Mouse (Mus musculus) forebrain, embryonic 11.5 days (tissue): ENCODE measurements around the gene Dtx3l. TPM values are rescaled to one million over a fixed set of nuclear protein-coding genes. Genes with fewer than 3 reads are reported as not detected.

Experiments used
- ATAC-seq: fragments of 200-750 bp; cut with Nextera tagmentation; replicated peaks from 2 replicates; pipeline ENCODE4 v1.8.0; 2017; ENCODE audit warnings: moderate TSS enrichment; ENCODE audit not compliant: low FRiP score
- DNase-seq: peaks from one replicate; pipeline ENCODE4 v3.0.0-alpha.2; 2017; ENCODE audit warnings: low spot score
- H3K27ac ChIP-seq: fragments of 300-500 bp; sonication (generic); 2 replicates; pipeline ENCODE4 v1.5.1; 2014; ENCODE audit warnings: low read depth, low read length
- H3K27me3 ChIP-seq: fragments of 300-500 bp; sonication (generic); 2 replicates; pipeline ENCODE4 v1.6.1; 2014; ENCODE audit warnings: mild to moderate bottlenecking, low read length, mixed read lengths; ENCODE audit not compliant: control insufficient read depth, insufficient read depth
- H3K36me3 ChIP-seq: fragments of 300-500 bp; sonication (generic); 2 replicates; pipeline ENCODE4 v1.6.1; 2014; ENCODE audit warnings: mild to moderate bottlenecking, low read length, moderate library complexity, mixed read lengths; ENCODE audit not compliant: control insufficient read depth, insufficient read depth
- H3K4me1 ChIP-seq: fragments of 300-500 bp; sonication (generic); replicated peaks from 2 replicates; pipeline ENCODE4 v1.6.1; 2014; ENCODE audit warnings: low read length, mixed read lengths; ENCODE audit not compliant: control insufficient read depth, insufficient read depth
- H3K4me2 ChIP-seq: fragments of 300-500 bp; sonication (generic); 2 replicates; pipeline ENCODE4 v1.6.1; 2014; ENCODE audit warnings: low read depth, mild to moderate bottlenecking, low read length, moderate library complexity, mixed read lengths; ENCODE audit not compliant: severe bottlenecking
- H3K4me3 ChIP-seq: fragments of 300-500 bp; sonication (generic); 2 replicates; pipeline ENCODE4 v1.5.1; 2014; ENCODE audit warnings: low read depth, low read length
- H3K9ac ChIP-seq: fragments of 300-500 bp; sonication (generic); 2 replicates; pipeline ENCODE4 v1.6.1; 2014; ENCODE audit warnings: low read length
- H3K9me3 ChIP-seq: fragments of 300-500 bp; sonication (generic); 2 replicates; pipeline ENCODE4 v1.6.1; 2016; ENCODE audit warnings: low read length, mixed read lengths; ENCODE audit not compliant: control insufficient read depth
- WGBS: fragments of 180-500 bp; shearing (Covaris S2); extraction: QIAGEN DNeasy Blood & Tissue Kit; methylation state at CpG from one replicate; pipeline ENCODE4 v1.1.7; 2014; 5-methylcytosine and 5-hydroxymethylcytosine counted together
- polyA plus RNA-seq: library from polyadenylated mRNA; unstranded; fragments of >200 nt; fragmentation: Nextera tagmentation; extraction: Ambion mirVana; gene quantifications from 2 replicates; pipeline ENCODE4 v1.2.1, GENCODE M21; 2014

Dtx3l gene
- polyA plus RNA-seq, 1 experiment from 2014 or later, result 5.7 TPM

DNA sequence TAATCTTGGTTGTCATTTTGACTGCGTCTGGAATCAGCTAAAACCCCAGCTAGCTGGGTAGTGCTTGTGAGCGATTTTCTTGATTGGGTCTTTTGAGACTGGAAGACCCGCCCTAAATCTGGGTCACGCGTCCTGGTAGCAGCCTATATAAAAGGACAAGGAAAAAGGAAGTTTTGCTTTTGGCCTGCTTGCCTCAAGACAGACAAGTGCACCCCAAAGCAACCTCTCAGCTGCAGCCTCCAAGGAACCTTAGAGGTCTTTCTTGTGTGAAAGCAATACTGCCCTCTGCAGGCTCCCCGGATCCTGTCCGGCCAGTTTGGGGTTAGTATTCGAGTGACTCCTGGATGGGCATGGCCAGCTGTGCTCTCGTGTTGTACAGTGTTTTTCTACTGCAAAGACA, 739 bp upstream of the Dtx3l start:
- Histone ChIP-seq H3K4me2 (peak overlapping the region; percentile 86; the same call in 1 of the 2 replicates), H3K9me3 (no peaks in the 10 kb centered on the region), H3K4me3 (peak overlapping the region; percentile 56; the same call in 1 of the 2 replicates), H3K27me3 (no peaks in the 10 kb centered on the region; the same call in 1 of the 2 replicates), H3K4me1 (no peaks in the 10 kb centered on the region; the same call in 1 of the 2 replicates), H3K9ac (no peak overlapping the region; the same call in 1 of the 2 replicates), H3K36me3 (no peaks in the 10 kb centered on the region), H3K27ac (no peak overlapping the region)
- 12% methylated on average over 9 of the region's 9 CpGs for WGBS
- ATAC-seq, result no peak
- peak; percentile 83 for DNase-seq

DNA sequence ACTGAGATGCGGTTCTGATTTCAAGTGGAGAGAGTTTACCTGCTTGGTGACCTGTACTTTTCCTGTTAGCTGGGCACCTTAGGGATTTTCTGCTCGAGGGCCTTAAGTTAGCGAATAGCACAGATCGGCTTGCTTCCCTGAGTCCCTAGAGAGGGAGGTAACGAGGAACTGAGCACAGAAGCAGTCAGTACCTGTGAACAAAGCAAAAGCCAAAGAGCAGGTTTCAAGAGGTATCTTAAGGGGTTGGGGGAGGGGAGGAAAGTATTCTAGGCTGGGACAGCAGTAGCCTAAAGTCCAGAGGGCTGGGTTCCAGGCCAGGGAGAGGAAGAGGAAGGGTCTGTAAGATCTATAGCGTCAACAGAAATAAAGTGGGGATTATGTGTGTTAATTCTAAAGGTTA, 310 bp upstream of the Dtx3l start:
- peak overlapping the region; percentile 75 for H3K9ac ChIP-seq
- H3K4me2 ChIP-seq, result peak overlapping the region; percentile 86
- no peaks in the 10 kb centered on the region for H3K36me3 ChIP-seq
- WGBS, result 4% methylated on average over 6 of the region's 6 CpGs
- H3K4me3 ChIP-seq, result peak overlapping the region; percentile 56
- H3K4me1 ChIP-seq, result no peaks in the 10 kb centered on the region; the same call in 1 of the 2 replicates
- no peaks in the 10 kb centered on the region for H3K9me3 ChIP-seq
- no peaks in the 10 kb centered on the region; the same call in 1 of the 2 replicates for H3K27me3 ChIP-seq
- DNase-seq (no peak), ATAC-seq (no peak)
- H3K27ac ChIP-seq, result no peak overlapping the region

DNA sequence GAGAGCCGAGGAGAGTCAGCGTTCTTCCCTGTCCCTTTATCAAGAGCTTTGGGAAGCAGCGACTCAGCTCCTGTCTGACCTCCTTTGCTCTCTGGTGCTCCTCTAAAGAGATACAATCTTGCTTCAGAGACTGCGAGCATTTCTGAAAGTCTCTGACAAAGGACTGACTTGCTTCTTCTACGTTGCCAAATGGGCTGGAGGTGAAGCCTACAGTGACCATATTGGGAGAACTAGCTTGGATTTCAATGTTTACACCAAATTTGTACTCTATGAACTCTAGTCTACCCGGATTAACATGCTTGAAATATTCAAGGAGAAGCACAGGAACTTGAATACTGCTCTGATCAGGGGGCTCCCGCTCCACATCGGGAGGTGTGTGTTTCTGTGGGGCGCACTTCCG, 5.8 kb downstream of the Dtx3l start:
- Histone ChIP-seq H3K4me2 (no peak overlapping the region), H3K9me3 (no peaks in the 10 kb centered on the region), H3K9ac (no peak overlapping the region), H3K4me3 (no peak overlapping the region), H3K36me3 (no peaks in the 10 kb centered on the region), H3K27me3 (no peaks in the 10 kb centered on the region), H3K27ac (no peak overlapping the region), H3K4me1 (no peaks in the 10 kb centered on the region)
- ATAC-seq (no peak), DNase-seq (no peak)
- WGBS, result 86% methylated on average over 10 of the region's 10 CpGs

DNA sequence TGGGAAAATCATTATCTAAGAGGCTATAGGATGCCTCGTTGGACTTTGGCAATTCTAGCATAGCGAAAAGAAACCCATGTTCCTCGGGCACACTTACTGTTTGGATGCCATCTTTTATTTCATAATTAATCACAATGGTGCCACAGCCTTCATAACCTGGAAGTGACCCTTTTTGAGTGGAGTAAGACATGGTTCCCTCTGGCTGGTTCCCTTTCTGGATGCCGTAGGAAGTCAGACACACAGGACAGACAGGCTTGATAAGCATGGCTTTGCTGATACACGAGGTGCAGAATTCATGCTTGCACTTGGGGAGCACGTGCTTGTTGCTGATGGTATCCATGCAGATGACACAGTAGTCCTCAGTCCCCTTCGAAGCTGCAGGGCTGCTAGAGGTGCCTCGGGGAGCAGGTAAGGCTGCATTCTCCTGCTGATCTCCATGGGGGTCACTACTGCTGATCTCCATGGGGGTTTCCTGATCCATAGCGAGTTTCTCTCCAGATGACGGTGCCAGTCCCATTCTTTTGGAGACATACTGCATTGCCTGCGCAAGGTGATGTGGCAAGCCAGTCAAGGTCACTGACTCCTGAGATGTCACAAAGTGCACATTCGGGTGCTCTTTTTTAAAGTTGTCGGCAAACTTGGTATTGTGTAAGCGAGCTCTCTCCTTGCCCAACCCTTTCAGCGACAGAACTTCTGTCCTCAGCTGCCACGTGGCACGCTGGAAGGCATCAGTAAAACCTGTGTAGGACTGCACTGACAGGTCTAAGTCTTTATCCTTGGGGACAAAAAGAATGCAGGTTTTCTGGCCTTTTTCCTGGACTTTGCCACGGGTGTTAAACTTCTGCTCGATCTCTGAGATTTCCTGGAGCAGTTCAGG, 6.5 kb downstream of the Dtx3l start:
- DNase-seq (no peak), ATAC-seq (no peak)
- Histone ChIP-seq H3K4me3 (no peak overlapping the region), H3K9ac (no peak overlapping the region), H3K4me2 (no peak overlapping the region), H3K27me3 (no peaks in the 10 kb centered on the region), H3K9me3 (no peaks in the 10 kb centered on the region), H3K27ac (no peak overlapping the region), H3K36me3 (no peaks in the 10 kb centered on the region), H3K4me1 (no peaks in the 10 kb centered on the region)
- 87% methylated on average over 19 of the region's 19 CpGs for WGBS

DNA sequence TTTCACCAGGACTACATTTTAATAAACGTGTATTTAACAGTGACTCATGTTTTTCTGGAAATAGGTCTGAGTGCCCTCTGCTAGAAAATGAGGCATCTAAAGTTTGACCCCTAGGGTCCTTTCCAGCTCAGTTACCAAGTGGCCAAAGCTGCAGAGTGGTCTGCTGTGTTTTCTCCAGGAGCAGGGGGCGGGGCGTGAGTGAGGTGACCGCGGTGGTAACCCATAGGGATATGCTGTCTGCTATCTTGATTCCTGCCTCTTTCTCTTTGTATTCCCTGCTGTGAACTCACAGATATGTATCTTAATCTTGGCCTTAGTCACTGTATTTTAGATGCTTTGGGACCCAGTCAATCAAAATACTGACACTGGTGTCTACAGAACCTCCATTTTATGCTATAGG, 14.6 kb downstream of the Dtx3l start:
- WGBS, result 92% methylated on average over 5 of the region's 5 CpGs
- H3K4me2 ChIP-seq, result no peak overlapping the region
- H3K4me1 ChIP-seq, result no peaks in the 10 kb centered on the region
- ATAC-seq (no peak), DNase-seq (no peak)
- no peak overlapping the region for H3K4me3 ChIP-seq
- no peak overlapping the region for H3K9ac ChIP-seq
- no peaks in the 10 kb centered on the region for H3K36me3 ChIP-seq
- no peak overlapping the region for H3K27ac ChIP-seq
- no peaks in the 10 kb centered on the region for H3K9me3 ChIP-seq
- H3K27me3 ChIP-seq, result no peaks in the 10 kb centered on the region

DNA sequence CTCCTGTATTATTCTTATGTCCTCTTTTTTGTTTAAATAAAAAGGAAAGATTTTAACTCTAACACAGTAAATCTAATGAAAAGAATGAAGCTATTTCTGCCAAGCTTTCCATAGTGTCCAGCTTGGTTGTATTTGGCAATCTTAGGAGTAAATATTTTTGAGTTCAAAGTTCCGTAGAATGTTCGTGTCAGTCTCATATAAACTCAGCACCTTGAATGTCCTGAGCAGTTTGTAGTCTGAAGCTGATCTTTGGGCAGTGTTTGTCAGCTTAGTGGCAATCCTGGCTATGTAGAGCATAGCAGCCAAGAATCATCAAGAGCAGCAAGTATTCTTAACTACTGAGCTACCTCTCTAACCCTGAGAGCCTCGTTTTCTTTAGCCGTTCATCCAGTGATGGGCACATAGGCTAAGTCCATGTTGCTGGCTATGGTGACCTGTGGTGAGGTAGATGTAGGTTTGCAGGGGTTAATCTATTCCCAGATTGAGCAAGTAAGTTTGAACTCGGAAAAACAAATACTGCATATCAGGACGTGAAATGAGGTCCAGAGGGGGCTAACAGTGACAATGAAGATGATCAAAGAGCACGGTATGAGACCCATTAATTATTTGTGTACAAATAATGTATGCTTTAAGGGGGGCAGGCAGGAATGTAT, 15.3 kb downstream of the Dtx3l start:
- Histone ChIP-seq H3K4me1 (no peaks in the 10 kb centered on the region), H3K27me3 (no peaks in the 10 kb centered on the region), H3K36me3 (no peaks in the 10 kb centered on the region), H3K9me3 (no peaks in the 10 kb centered on the region), H3K27ac (no peak overlapping the region), H3K9ac (no peak overlapping the region), H3K4me2 (no peak overlapping the region), H3K4me3 (no peak overlapping the region)
- ATAC-seq (no peak), DNase-seq (no peak)
- 87% methylated on average over 7 of the region's 7 CpGs for WGBS

DNA sequence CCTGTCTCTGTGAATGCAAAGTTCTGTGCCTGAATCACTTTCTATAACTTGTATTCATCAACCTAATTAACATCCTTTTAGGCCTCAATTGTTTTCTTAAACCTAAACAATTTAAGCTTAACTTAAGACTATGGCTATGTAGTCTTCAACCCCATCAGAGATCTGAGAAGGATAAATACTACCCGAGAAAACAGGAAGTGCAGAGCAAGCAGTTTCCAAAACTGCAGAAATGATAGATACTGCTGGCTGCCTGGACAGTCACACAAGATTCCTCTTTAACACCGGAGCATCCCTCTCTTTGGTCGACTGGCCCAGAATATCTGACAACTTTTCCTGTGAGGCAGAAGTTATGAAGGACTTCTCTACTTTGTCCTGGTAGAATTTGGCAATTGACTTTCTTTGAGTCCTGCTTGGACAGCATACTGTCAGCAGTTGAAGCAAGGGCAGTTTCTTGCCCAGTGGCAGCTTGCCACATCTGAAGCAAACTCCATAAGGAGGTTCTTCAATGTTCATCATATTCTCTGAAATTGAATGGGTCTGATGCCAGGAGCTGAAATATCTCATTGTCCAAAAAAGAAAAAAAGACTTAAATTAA, 16.6 kb downstream of the Dtx3l start:
- WGBS, result 77% methylated on average over 3 of the region's 3 CpGs
- no peak overlapping the region for H3K4me3 ChIP-seq
- no peak for ATAC-seq
- H3K36me3 ChIP-seq, result no peaks in the 10 kb centered on the region
- H3K4me2 ChIP-seq, result no peak overlapping the region
- no peak for DNase-seq
- no peaks in the 10 kb centered on the region for H3K4me1 ChIP-seq
- H3K27me3 ChIP-seq, result no peaks in the 10 kb centered on the region
- H3K27ac ChIP-seq, result no peak overlapping the region
- H3K9ac ChIP-seq, result no peak overlapping the region
- no peaks in the 10 kb centered on the region for H3K9me3 ChIP-seq

DNA sequence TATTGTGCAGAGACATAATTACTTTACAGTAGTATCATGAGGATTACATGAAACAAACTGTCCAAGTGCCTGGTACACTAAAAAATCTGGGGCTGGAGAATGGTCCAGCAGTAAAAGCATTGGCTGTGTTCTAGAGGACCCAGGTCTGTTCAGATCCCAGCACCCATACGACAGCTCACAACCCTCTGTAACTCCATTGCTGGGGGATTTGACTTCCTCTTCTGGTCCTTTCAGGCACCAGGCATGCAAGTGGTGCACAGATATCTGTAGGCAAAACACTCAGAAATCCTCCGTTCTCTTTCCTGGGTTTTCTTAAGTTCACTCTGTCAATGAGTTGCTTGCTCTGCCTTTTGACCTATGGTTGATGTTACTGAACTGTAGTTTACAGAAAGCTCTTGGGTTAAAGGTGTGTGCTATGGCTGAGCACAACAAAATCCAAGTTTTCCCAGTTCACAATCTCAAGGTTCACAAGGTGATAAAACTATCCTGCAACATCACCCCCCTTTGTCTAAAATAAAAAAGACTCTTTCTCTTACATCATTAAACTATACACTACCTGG, 17.2 kb downstream of the Dtx3l start:
- Histone ChIP-seq H3K4me1 (no peaks in the 10 kb centered on the region), H3K4me2 (no peak overlapping the region), H3K9me3 (no peaks in the 10 kb centered on the region), H3K27ac (no peak overlapping the region), H3K27me3 (no peaks in the 10 kb centered on the region), H3K4me3 (no peak overlapping the region), H3K9ac (no peak overlapping the region), H3K36me3 (no peaks in the 10 kb centered on the region)
- no peak for DNase-seq
- no peak for ATAC-seq
- 85% methylated on average over 2 of the region's 2 CpGs for WGBS
